Mouse (Mus musculus): Measurements from ENCODE around the gene Dvl1.

Dvl1 gene

DNA sequence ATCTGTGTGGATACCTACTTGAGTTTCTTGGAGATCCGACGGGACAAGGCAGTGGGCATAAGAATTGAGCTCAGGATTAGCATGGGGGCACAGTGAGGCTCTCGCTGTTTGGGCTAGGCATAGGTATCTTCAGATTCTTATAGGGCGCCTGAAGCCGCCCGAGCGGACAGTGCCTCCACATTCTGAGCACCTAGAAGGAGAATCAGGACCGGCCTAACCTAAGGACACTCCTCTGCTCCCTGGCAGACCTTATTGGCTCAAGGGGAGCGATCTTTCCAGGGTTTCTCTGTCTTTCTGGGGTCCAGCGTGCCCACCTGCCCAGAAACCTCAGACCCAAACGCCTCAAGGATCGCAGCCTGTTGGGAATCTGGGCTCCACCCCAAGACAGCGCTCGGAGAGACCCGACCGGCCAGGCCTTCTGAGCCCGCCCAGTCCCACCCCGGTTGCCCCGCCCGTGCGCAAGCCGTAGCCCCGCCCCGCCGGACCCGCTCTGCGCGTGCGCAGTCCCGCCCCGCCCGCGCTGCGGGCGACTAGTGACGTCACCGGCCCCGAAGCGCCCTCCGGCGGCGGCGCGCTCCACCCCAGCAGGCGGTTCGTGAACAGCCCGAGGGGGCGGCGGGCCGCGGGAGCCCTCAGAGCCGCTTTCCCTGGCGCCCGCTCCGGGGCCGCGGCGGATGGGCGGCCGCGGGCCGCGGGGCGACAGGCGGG is at the start of gene Dvl1:
Dvl1 (plus strand) TSS at position 532 of the 708 bp plus-strand sequence.
- DNase-seq (ENCODE audit: inconsistent ontology term): peak; percentile 95

DNA sequence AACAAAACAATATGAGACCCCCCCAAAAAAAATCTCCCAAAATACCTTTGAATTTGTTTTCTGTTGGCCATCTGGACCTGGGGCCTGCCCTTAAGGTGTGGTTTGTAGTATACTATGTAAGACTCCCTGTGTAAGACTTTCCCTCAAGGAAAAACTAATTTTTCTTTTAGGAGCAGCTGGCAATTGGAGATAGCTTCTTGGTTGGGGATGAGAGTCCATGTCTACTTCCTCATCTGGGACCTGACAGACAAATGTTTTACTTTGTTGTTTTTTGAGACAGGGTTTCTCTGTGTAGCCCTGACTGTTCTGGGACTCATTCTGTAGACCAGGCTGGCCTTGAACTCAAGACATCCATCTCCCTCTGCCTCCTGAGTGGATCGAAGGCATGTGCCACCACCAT is 45.1 kb upstream of the Dvl1 start:
- no peak for DNase-seq (ENCODE audit: inconsistent ontology term)

- no peak for DNase-seq (ENCODE audit: inconsistent ontology term)
Measured at GRCm38 (mm10) chr4:155802741-155803339, 44.4 kb upstream of the Dvl1 start, which contains the start of gene Mrpl20. Gene Mrpl20, plus strand, starts transcription at chr4:155802878.

DNA sequence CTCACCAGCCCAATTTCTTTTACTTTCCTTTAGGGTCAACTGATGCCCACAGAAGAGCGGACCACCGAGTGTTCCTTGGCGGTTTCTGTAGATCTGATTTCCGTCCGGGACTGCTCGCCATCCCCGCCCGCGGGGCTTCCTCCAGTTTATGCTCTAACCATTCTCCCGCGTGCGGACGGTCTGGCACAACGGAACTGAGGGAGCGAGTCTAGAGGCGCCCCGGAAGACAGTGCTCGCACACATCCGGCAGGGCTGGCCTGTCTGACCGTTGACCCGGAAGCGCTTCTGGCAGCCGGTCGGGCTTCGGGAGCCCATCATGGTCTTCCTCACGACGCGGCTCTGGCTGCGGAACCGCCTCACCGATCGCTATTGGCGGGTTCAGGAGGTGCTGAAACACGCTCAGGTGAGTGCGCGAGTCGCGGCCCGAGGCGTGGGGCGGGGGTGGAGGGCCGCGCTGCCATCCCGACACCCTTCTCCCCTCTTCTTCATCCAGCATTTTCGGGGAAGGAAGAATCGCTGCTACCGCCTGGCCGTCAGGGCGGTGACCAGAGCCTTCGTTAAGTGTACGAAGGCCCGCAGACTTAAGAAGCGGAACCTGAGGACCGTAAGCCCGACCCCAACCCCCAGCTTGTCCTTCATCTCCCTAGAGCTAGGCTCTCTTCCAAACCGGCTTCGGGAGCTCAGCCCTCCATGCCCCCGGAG is 43.7 kb upstream of the Dvl1 start:
- DNase-seq (ENCODE audit: inconsistent ontology term): peak; percentile 90

DNA sequence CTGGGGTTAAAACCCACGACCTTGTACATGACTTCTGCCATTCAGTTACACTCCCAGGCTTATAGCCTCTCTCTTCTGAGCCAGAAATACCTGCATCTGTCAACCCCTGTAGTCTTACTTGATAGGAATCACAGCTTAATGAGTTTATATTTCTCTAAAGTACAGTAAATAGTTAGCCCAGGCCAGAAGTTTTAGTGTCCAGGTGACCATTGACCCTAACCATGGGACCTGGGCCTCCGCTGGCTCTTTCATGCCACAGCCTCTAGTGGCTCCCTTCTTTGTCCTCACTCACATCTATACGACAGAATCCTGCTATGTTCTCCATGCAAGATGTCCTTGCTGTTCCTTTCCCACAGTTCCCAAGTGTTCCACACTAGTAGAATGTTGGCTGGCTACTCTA is 39.4 kb upstream of the Dvl1 start:
- DNase-seq (ENCODE audit: inconsistent ontology term): no peak

- peak; percentile 99 for DNase-seq (ENCODE audit: inconsistent ontology term)
Measured at GRCm38 (mm10) chr4:155811929-155812664, 35.1 kb upstream of the Dvl1 start, which contains the start of gene Ccnl2. Gene Ccnl2, plus strand, starts transcription at chr4:155812489.

DNA sequence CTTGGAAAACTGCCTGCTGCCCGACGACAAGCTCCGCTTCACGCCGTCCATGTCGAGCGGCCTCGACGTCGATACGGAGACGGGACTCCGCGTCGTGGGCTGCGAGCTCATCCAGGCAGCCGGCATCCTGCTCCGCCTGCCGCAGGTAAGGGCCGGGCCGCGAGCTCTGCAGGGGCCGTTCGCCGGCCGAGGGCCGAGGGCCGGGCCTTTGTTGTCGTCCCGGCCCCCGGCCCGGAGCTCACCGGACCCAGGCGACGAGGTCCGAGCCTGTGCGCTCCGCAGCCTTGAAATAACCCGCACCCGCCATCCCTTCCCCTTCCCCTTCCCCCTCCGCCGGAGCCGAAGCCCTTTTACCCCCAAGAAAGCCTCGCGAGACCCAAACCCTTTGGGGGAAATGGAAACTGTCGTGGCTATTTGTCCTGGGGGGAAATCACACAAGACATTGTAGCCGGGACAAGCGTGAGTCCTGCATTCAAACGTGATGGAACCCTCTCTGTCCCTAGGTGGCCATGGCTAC is 34.5 kb upstream of the Dvl1 start:
- peak; percentile 65 for DNase-seq (ENCODE audit: inconsistent ontology term)

GRCm38 (mm10) chr4:155817533-155817932 is 29.7 kb upstream of the Dvl1 start:
- DNase-seq (ENCODE audit: inconsistent ontology term): no peak

- no peak for DNase-seq (ENCODE audit: inconsistent ontology term)
Measured at GRCm38 (mm10) chr4:155821025-155821424, 26.2 kb upstream of the Dvl1 start.

- DNase-seq (ENCODE audit: inconsistent ontology term): no peak
Measured at GRCm38 (mm10) chr4:155823443-155823842, 23.8 kb upstream of the Dvl1 start.

GRCm38 (mm10) chr4:155829866-155830265 is 17.3 kb upstream of the Dvl1 start:
- DNase-seq (ENCODE audit: inconsistent ontology term): no peak

GRCm38 (mm10) chr4:155830596-155830995 is 16.6 kb upstream of the Dvl1 start:
- DNase-seq (ENCODE audit: inconsistent ontology term): no peak

- peak; percentile 96 for DNase-seq (ENCODE audit: inconsistent ontology term)
Measured at GRCm38 (mm10) chr4:155831205-155831766, 15.9 kb upstream of the Dvl1 start, which contains the start of gene Aurkaip1. Gene Aurkaip1, plus strand, starts transcription at chr4:155831272.

DNA sequence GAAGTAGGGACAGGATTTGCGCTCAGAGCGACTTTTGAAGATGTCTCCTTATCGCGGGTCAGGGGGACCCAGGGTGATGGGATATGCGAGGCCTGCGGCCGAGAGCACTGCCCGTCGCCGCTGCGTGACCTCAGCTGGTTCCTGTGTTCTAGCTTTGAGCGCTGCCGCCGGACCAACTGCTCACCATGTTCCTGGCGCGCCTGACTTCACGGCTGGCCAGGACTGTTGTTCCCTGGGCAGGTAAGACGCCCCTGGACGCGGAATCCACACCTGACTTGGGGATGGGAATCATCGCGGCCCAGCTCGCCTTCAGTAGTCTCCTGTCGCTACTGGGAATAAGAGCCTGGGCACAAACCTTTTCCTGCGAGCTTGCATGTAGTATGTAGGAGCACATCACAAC is 15.4 kb upstream of the Dvl1 start:
- DNase-seq (ENCODE audit: inconsistent ontology term): no peak

GRCm38 (mm10) chr4:155832321-155832720 is 14.9 kb upstream of the Dvl1 start:
- no peak for DNase-seq (ENCODE audit: inconsistent ontology term)

- DNase-seq (ENCODE audit: inconsistent ontology term): no peak
Measured at GRCm38 (mm10) chr4:155833234-155833633, 14.0 kb upstream of the Dvl1 start.

DNA sequence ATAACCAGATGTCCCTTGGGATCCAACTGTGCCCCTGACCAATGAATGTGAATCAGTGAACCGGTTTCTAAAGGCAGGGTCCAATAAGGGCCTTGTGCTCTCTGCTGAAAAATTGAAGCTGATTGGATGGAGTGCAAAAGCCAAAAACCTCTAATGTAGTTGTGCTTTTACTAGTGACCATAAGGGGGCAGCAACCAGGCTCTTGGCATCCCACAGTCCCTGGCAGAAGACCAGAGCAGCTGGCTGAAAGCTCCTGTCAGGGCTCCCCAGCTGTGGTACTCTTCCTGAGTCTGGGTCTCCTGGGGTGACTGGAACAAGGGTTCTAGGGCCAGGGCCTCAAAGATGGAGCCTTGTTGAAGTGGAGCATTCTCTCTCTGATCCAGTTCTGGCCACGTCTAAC is 13.4 kb upstream of the Dvl1 start:
- DNase-seq (ENCODE audit: inconsistent ontology term): peak; percentile 78

DNA sequence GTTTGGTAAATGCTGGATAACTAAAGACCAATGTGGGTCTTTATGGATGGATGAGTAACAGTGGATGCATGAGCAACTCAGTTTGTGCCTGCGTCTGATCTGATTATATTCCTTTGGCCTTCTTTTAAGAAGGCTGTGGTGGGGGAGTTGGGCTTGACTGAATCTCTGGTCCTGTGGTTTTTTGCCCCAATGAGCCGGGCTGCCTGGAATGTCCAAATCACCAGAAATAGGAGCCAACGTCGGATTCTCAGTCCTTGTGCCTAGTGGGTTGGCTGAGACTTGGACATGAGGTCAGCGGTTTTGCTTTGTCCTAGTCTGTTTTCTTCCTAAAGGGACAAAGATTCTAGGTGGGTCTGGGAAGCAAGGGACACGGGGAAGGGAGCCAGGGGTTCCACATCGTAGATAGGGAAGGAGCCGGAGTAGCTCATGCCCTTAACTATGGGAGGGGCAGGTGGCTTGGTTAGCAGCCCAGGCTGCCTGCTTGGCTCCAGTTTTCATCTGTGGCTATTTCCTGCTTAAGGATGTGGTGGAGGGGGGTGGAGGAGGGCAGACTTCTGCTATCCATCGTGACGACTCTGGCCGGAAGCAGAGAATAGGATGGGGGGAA is 9.7 kb upstream of the Dvl1 start:
- peak; percentile 96 for DNase-seq (ENCODE audit: inconsistent ontology term)

DNA sequence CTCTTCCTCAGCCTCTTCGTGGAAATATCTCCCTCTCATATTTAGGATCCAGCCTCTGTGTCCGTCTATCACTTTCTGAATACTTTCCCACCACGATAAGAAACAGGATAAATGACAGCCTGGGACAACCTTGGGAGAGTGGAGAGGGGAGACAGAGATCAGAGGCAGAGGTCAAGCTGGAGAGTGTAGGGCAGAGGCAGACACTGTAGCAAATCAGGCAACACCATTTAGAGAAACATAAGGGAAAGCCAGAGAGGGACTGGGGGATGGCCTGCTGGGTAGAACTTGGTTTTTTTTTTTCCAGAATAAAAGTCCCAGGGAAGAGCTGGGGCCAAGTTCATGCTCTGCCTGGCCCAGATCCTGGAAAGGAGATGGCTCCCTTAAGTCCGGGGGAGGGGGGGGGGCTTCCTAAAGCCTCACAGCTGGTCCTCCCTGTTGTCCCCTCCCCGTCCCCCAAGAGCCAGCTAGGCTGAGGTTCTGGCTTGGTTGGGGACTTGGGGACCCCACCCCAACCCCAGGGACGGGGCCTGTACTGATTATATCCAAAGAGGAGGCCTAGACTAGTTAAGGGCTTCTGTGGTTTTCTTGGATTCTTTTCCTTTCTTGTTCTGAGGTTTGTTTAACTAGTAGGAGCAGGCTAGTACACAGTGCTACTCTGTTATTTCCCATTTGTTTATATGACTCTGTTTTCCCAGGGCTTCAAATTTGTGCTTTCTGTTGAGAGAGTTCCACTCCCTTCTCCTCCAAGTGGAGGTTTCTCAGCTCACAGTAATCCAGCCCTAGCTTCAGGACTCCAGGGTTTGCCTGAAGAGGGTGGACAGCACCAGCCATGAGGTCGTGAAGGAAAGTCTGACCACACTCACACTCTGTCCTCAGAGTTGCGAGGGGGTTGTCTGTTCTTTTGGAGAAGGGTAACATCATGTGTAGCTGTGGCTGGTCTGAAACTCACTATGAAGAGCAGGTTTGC is 8.7 kb upstream of the Dvl1 start:
- peak; percentile 64 for DNase-seq (ENCODE audit: inconsistent ontology term)

- DNase-seq (ENCODE audit: inconsistent ontology term): peak; percentile 98
Measured at GRCm38 (mm10) chr4:155839483-155839910, 7.7 kb upstream of the Dvl1 start, which contains the start of gene Mxra8. Gene Mxra8, plus strand, starts transcription at chr4:155839680.
